Mouse (Mus musculus) brain, embryonic 14.5 days (tissue): Measurements from ENCODE around the gene Mettl14.

Experiments
- CTCF ChIP-seq: fragments of 200-500 bp; IDR thresholded peaks from 2 replicates; pipeline ENCODE4 v1.5.1; 2012; ENCODE audit warnings: inconsistent platforms, mild to moderate bottlenecking, moderate library complexity, borderline replicate concordance; ENCODE audit not compliant: insufficient read depth, insufficient read length; ENCODE audit errors: extremely low read depth
- POLR2A ChIP-seq: fragments of 200-500 bp; IDR thresholded peaks from 2 replicates; pipeline ENCODE4 v1.6.1; 2012; ENCODE audit warnings: mild to moderate bottlenecking, inconsistent platforms, borderline replicate concordance; ENCODE audit not compliant: poor library complexity, insufficient read depth, insufficient read length, severe bottlenecking; ENCODE audit errors: extremely low read depth

DNA sequence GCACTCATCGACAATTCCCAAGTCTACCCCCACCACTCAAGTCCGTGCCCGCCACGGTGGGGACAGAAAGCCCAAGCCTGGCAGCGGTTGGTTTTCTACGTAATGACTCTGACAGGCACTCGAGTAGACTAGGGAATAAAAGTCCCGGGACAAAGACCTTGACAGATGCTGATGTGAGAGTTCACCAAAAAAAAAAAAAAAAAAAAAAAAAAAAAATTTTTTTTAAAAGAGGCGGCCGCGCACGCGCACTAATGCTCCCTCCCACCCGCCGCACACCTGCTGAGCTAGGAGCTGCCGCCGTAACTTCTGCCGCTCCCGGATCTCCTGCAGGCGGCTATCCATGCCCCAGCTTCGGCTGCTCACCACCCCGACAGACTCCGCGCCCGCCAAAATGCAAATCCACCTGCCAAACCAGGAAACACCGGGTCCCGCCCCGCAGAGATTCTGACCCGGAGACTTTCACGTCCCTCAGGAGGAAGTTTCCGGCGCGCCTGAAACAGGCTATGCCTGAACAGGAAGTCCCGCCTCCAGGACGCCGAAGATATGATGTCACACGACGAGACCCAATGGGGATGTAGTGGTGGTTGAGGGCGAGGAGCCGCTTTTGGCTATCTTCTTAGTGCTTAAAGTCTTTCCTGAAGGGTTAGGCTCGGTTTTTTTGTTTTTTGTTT is at the start of gene Mettl14:
- TF ChIP-seq POLR2A, result peak; percentile 49; the same call in 1 of the 2 replicates
- no peak for TF ChIP-seq CTCF
